Mouse (Mus musculus) limb, embryonic 11.5 days (tissue): ENCODE results near the gene Ddx39. TPM values are rescaled to one million over a fixed set of nuclear protein-coding genes. Genes with fewer than 3 reads are reported as not detected.

Source experiments
- ATAC-seq: fragments of 200-750 bp; cut with Nextera tagmentation; 2 replicates; pipeline ENCODE4 v1.8.0; 2017; ENCODE audit warnings: low read depth; ENCODE audit not compliant: insufficient number of reproducible peaks, low FRiP score, low TSS enrichment
- DNase-seq: peaks from one replicate; pipeline ENCODE4 v3.0.0-alpha.2; 2015; ENCODE audit warnings: low spot score
- H3K27ac ChIP-seq: fragments of 300-500 bp; sonication (generic); replicated peaks from 2 replicates; pipeline ENCODE4 v1.5.1; 2014; ENCODE audit warnings: low read depth, mild to moderate bottlenecking, low read length
- H3K27me3 ChIP-seq: fragments of 300-500 bp; sonication (generic); 2 replicates; pipeline ENCODE4 v1.6.1; 2014; ENCODE audit warnings: mild to moderate bottlenecking, low read length, mixed read lengths; ENCODE audit not compliant: control insufficient read depth, insufficient read depth
- H3K36me3 ChIP-seq: fragments of 300-500 bp; sonication (generic); 2 replicates; pipeline ENCODE4 v1.6.1; 2014; ENCODE audit warnings: mild to moderate bottlenecking, low read length, moderate library complexity, mixed read lengths; ENCODE audit not compliant: control insufficient read depth, insufficient read depth
- H3K4me1 ChIP-seq: fragments of 300-500 bp; sonication (generic); 2 replicates; pipeline ENCODE4 v1.6.1; 2014; ENCODE audit warnings: low read length, mixed read lengths; ENCODE audit not compliant: control insufficient read depth, insufficient read depth
- H3K4me2 ChIP-seq: fragments of 300-500 bp; sonication (generic); 2 replicates; pipeline ENCODE4 v1.6.1; 2014; ENCODE audit warnings: low read depth, mild to moderate bottlenecking, moderate library complexity; ENCODE audit not compliant: severe bottlenecking
- H3K4me3 ChIP-seq: fragments of 300-500 bp; sonication (generic); 2 replicates; pipeline ENCODE4 v1.5.1; 2014; ENCODE audit warnings: low read depth, low read length
- H3K9ac ChIP-seq: fragments of 300-500 bp; sonication (generic); 2 replicates; pipeline ENCODE4 v1.6.1; 2014; ENCODE audit warnings: mild to moderate bottlenecking, low read length
- H3K9me3 ChIP-seq: fragments of 300-500 bp; sonication (generic); 2 replicates; pipeline ENCODE4 v1.6.1; 2016; ENCODE audit warnings: low read length; ENCODE audit not compliant: control insufficient read depth
- WGBS: fragments of 180-500 bp; shearing (Covaris S2); extraction: QIAGEN DNeasy Blood & Tissue Kit; methylation state at CpG from one replicate; pipeline ENCODE4 v1.1.7; 2014; 5-methylcytosine and 5-hydroxymethylcytosine counted together
- polyA plus RNA-seq: library from polyadenylated mRNA; unstranded; fragments of >200 nt; fragmentation: Nextera tagmentation; extraction: Ambion mirVana; gene quantifications from 2 replicates; pipeline ENCODE4 v1.2.1, GENCODE M21; 2014

The Ddx39 gene
- polyA plus RNA-seq, 1 experiment from 2014 or later: 215 TPM

DNA sequence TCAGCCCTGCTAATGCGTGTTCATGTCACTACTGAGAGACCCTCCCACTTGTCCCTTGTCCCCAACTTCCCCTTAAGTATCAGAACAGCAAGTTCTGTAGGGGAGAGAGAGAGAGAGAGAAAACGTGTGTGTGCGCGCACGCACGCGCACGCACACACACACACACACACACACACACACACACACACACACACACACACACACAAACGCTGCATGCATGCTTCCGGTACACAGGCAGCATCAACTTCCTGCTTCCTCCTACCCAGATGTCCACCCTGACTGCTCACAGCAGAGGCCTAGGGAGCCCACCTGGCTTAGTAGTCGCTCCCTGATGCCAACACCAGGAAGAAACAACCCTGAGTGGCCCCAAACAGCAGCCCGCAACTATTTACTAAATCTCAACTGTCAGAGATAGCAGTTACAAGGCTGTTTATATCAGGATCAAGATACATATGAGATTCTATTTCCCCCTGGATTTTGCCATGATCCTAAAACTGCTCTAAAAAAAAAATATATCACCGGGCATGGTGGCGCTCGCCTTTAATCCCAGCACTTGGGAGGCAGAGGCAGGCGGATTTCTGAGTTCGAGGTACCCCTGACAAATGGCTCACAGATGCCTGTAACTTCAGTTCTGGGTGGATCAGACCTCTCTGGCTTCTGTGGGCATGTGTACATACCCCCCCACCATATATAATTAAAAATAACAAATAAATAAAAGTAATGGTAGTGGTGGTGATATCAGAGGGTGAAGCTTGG lies 19.4 kb upstream of the Ddx39 start:
- Histone ChIP-seq H3K9me3 (no peaks in the 10 kb centered on the region), H3K4me3 (no peak overlapping the region), H3K27ac (no peak overlapping the region), H3K4me1 (peaks cover 13% of the 10 kb centered on the region), H3K4me2 (no peak overlapping the region), H3K36me3 (peaks cover 10% of the 10 kb centered on the region; the same call in 1 of the 2 replicates), H3K27me3 (no peaks in the 10 kb centered on the region), H3K9ac (no peak overlapping the region)
- no peak for DNase-seq
- WGBS: 83% methylated on average over 13 of the region's 17 CpGs
- ATAC-seq: no peak

DNA sequence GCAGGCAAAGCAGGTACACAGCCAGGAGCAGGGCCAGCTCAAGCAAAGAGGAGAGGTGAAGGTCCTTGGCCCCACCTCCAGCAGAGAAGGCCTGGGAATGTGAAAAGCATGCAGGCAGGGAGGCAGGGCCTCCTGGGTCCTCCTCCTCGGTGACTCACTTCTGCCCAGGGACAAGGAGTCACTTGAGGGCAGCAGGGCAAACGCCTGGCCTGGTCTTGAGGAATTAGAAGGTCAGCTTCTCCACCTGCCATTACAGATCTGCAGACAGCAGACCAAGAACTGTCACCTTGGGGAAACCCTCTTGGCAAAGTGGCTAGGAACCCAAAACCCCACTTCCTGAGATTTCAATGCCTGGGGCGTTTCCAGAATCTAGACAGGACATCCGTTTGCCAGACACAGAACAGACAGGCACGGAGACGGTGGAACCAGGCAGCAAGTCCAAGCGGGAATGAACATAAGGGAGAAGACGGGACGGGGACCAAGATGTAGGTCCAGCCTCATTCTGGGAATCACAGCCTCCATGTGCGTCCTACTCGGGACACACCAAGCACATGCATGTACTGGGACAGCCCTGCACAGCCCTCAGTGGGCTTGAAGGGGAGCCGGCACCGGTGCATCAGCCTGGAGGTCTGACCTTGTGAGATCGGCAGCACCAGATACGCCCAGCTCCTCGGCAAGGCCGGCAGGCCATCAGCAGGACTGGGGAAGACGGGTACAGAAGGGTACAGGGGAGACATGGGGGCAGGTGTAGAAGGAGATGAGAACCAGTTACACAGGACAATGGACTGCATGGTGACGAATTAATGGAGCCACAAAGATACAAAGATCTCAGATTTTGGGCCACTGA lies 17.4 kb upstream of the Ddx39 start:
- no peaks in the 10 kb centered on the region; the same call in 1 of the 2 replicates for H3K36me3 ChIP-seq
- H3K27me3 ChIP-seq: no peaks in the 10 kb centered on the region
- 46% methylated on average over 19 of the region's 19 CpGs for WGBS
- peak overlapping the region; percentile 85 for H3K4me2 ChIP-seq
- H3K27ac ChIP-seq: no peak overlapping the region
- peak overlapping the region; percentile 80 for H3K4me3 ChIP-seq
- DNase-seq (no peak), ATAC-seq (no peak)
- peak overlapping the region; percentile 88 for H3K9ac ChIP-seq
- H3K4me1 ChIP-seq: peaks cover 13% of the 10 kb centered on the region
- no peaks in the 10 kb centered on the region for H3K9me3 ChIP-seq

DNA sequence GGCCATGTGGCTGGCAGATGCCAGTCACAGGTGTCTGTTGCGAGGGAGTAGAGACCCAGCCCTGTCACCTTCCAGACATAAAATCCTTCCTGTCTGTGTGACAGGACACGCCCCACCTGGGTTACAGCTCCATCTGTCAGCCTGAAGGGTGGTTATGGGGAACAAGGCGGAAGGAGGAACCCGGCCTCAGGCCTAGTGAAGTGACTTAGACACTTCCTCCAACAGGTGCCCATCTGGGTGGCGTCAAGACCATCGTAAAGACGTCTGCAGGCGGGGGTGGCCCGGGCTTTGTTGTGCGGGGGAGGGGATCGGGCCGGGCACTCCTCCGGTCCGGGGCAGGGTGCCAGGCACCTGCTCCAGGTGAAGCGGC lies 16.7 kb upstream of the Ddx39 start:
- ATAC-seq (0 out of 2 replicates have a peak, but pooled peaks have one; percentile 37), DNase-seq (peak; percentile 49)
- H3K36me3 ChIP-seq: no peaks in the 10 kb centered on the region
- under 1% methylated on average over 15 of the region's 15 CpGs for WGBS
- no peaks in the 10 kb centered on the region for H3K9me3 ChIP-seq
- peak overlapping the region; percentile 88 for H3K9ac ChIP-seq
- H3K27me3 ChIP-seq: no peaks in the 10 kb centered on the region
- peaks cover 13% of the 10 kb centered on the region for H3K4me1 ChIP-seq
- H3K4me3 ChIP-seq: peak overlapping the region; percentile 80
- peak overlapping the region; percentile 85 for H3K4me2 ChIP-seq
- H3K27ac ChIP-seq: no peak overlapping the region

DNA sequence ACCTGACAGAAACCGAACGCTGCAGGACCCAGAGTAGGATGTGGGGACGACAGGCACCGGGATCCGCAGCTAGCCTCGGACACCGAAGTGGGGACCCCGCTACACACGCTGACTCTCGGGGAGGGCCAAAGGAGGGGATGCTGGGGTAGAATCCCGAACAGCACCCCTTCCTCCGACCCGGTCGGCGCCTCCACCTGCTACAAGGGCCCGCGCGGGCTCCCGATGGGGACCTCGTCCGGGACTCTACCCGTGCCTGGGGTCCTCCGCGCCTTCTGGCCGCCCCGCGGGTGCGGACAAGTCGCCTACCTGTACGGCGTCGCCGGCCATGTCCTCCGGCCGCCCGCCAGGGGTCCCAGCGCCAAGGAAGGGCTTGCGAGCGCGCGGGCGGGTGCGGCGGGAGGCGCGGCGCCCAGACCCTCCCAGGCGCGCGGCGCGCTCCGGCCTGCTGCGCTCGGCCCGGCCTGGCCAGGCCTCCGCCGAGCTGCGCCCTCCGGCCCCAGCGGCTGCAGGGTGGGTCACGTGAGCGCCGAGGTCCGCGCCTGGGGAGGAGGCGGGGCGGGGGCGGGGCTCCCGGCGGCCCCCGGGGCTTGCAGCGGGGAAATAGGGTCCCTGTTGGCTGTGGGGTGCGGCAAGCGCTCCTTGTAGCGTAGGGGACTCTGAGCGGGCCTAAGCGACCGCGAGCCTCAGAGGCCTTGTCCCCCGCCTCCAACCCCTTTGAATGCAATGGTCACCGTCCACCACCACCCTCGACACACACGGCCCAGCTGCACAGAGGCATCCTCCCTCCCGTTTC lies 16.1 kb upstream of the Ddx39 start, which contains the start of gene Pkn1:
Gene Pkn1 (minus strand): TSS at position 519 of the 793 bp plus-strand sequence.
- peak within 1 kb of the TSS; percentile 88 for H3K9ac ChIP-seq
- DNase-seq (peak; percentile 84), ATAC-seq (peak; percentile 81)
- H3K4me3 ChIP-seq: peak within 1 kb of the TSS; percentile 80
- peak within 1 kb of the TSS; percentile 85 for H3K4me2 ChIP-seq
- WGBS: under 1% methylated on average over 48 of the region's 85 CpGs
- peak within 1 kb of the TSS; percentile 70 for H3K27ac ChIP-seq
- no peaks in the 10 kb centered on the region for H3K27me3 ChIP-seq
- no peaks in the 10 kb centered on the region for H3K9me3 ChIP-seq
- H3K4me1 ChIP-seq: peaks cover 13% of the 10 kb centered on the region
- H3K36me3 ChIP-seq: no peaks in the 10 kb centered on the region

DNA sequence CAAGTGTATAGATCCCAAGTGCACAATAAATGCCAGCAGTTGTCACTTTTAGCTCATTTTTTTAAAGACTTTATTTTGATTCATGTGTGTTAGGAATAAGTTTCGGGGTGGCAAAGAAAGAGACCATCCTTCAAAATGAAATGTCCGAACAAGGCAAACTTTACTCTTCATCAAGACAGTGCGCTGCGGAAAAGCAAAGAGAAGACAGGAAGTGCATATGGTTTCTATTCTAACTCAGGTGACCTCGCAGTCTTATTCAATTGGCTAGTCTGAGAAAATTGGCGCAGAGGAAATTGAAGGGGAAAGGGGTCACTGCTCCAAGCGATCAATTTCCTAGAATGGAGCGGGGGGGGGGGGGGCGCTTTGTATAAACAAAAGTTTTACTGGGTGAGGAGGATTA lies 15.4 kb upstream of the Ddx39 start:
- WGBS: 10% methylated on average over 9 of the region's 9 CpGs

DNA sequence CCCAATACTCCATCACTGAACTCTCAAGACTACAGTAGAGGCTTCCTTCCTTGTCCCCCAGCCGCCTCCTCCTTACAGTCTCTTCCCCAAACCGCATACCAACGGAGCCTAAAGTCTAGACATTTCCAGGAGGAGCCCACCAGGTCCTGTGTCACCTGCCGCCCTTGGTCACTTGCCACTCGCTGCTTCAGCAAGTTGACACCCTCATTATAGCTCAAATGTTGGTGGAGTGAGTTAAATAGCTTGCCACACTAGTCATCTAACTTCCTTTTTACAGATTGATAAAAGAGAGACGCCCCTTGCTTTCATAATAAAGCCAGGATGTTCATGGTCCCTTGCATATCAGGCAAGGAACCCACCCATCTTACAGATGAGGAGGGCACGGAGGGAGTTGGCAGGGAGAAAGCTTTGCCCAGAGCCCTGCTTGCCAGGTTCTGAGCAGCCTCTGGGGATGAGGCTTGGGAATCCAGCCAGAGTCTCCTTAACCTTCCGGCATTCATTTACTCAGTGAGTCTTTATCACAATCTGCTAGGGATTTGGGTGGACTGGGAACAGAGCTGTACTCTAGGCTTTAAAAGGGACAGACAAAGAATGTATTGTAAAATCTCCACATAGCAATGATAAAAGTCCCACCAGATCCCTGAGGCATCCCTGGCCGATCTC lies 14.4 kb upstream of the Ddx39 start:
- H3K27ac ChIP-seq: no peak overlapping the region
- no peaks in the 10 kb centered on the region for H3K36me3 ChIP-seq
- H3K4me1 ChIP-seq: peaks cover 13% of the 10 kb centered on the region
- H3K9me3 ChIP-seq: no peaks in the 10 kb centered on the region
- H3K4me3 ChIP-seq: no peak overlapping the region
- WGBS: 83% methylated on average over 9 of the region's 9 CpGs
- ATAC-seq (no peak), DNase-seq (no peak)
- no peak overlapping the region for H3K9ac ChIP-seq
- no peaks in the 10 kb centered on the region for H3K27me3 ChIP-seq
- H3K4me2 ChIP-seq: no peak overlapping the region

More for the DNA sequence above, 15.4 kb upstream of the Ddx39 start:
- H3K36me3 ChIP-seq: no peaks in the 10 kb centered on the region
- peak overlapping the region; percentile 88; the same call in 1 of the 2 replicates for H3K9ac ChIP-seq
- H3K27ac ChIP-seq: peak overlapping the region; percentile 70
- DNase-seq (no peak), ATAC-seq (no peak)
- no peaks in the 10 kb centered on the region for H3K27me3 ChIP-seq
- peak overlapping the region; percentile 80 for H3K4me3 ChIP-seq
- peak overlapping the region; percentile 85 for H3K4me2 ChIP-seq
- H3K4me1 ChIP-seq: peaks cover 13% of the 10 kb centered on the region
- no peaks in the 10 kb centered on the region for H3K9me3 ChIP-seq

DNA sequence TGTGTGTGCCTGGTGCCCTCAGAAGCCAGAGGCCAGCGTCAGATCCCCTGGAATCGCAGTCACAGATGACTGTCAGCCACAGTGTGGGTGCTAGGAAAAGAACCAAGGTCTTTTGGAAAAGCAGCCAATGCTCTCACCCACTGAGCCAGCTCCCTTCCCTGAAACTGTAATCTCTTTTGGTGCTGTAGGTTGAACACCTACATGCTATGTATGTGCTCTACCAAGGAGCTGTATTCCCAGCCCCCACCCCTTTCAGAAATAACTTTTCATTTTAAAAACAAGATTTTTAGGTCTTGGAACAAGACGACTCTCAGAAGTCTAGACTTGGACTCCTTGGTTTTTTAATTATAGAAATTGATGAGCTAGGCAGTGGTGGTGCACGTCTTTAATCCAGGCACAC lies 11.6 kb upstream of the Ddx39 start:
- Histone ChIP-seq H3K4me3 (no peak overlapping the region), H3K27ac (no peak overlapping the region), H3K36me3 (no peaks in the 10 kb centered on the region), H3K27me3 (no peaks in the 10 kb centered on the region), H3K4me2 (no peak overlapping the region), H3K9ac (no peak overlapping the region), H3K9me3 (no peaks in the 10 kb centered on the region), H3K4me1 (0 out of 2 replicates have a peak, but pooled peaks cover 3% of the 10 kb centered on the region)
- DNase-seq: no peak
- ATAC-seq: no peak
- WGBS: 87% methylated on average over 4 of the region's 4 CpGs
